Mouse (Mus musculus): ENCODE results near the gene Zfp821. TPM values are rescaled to one million over a fixed set of nuclear protein-coding genes. Genes with fewer than 3 reads are reported as not detected.

Zfp821 gene
- polyA plus RNA-seq, 1 experiment, result 9.5 TPM

DNA sequence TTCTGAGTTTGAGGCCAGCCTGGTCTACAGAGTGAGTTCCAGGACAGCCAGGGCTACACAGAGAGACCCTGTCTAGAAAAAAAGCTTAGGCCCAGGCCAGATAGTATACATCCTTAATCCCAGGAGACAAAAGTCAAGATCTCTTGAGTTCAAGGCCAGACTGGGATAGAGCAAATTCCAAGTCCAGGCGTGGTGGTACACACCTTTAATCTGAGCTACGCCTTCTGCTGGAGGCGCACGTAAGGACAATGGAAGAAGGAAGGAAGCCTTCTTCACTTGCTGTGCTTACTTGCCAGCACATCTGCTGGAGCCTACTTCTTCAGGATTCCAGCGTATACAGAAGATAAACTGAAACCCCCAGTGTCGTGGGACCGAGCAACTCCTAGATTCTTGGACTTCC is 54.1 kb downstream of the Zfp821 start:
- Histone ChIP-seq H3K4me3 (ENCODE audit: low read depth, low read length) (no peak overlapping the region), H3K4me1 (ENCODE audit: control insufficient read depth, insufficient read depth, low read length) (no peaks in the 10 kb centered on the region), H3K9me3 (replicated peaks; ENCODE audit: control insufficient read depth, insufficient read depth, low read length, poor library complexity, severe bottlenecking) (peaks cover 9% of the 10 kb centered on the region), H3K36me3 (ENCODE audit: control insufficient read depth, insufficient read depth, low read length, poor library complexity, severe bottlenecking) (no peaks in the 10 kb centered on the region), H3K27me3 (ENCODE audit: control insufficient read depth, insufficient read depth, low read length, poor library complexity, severe bottlenecking) (no peaks in the 10 kb centered on the region), H3K9ac (ENCODE audit: low read depth, poor library complexity, severe bottlenecking) (no peak overlapping the region), H3K27ac (ENCODE audit: insufficient read depth, low read length) (no peak overlapping the region)
- no peak for TF ChIP-seq CTCF (IDR thresholded peaks at IDR 0.05; ENCODE audit: low read depth, low read length)
- no peak for TF ChIP-seq POLR2A (IDR thresholded peaks at IDR 0.05; ENCODE audit: insufficient read depth, low read length)
- TF ChIP-seq EP300 (IDR thresholded peaks at IDR 0.05; ENCODE audit: insufficient read depth, low read depth, low read length), result no peak

DNA sequence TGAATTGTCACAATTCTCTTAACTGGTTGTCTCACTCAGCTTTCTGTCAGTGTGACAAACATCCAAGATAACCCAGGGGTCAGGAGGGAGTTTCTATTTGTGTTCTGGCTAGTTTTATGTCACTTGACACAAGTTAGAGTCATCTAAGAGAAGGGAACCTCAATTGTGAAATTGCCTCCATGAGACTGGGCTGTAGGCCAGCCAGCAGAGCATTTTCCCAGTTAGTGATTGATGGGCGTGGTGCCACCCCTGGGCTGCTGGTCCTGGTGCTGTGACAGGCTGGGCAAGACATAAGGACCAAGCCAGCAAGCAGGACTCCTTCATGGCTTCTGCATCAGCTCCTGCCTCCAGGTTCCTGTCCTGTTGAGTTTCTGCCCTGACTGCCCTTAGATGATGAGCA is 54.9 kb downstream of the Zfp821 start:
- Histone ChIP-seq H3K36me3 (ENCODE audit: control insufficient read depth, insufficient read depth, low read length, poor library complexity, severe bottlenecking) (no peaks in the 10 kb centered on the region), H3K27me3 (ENCODE audit: control insufficient read depth, insufficient read depth, low read length, poor library complexity, severe bottlenecking) (no peaks in the 10 kb centered on the region), H3K9ac (ENCODE audit: low read depth, poor library complexity, severe bottlenecking) (no peak overlapping the region), H3K4me3 (ENCODE audit: low read depth, low read length) (no peak overlapping the region), H3K4me1 (ENCODE audit: control insufficient read depth, insufficient read depth, low read length) (no peaks in the 10 kb centered on the region), H3K27ac (ENCODE audit: insufficient read depth, low read length) (no peak overlapping the region), H3K9me3 (replicated peaks; ENCODE audit: control insufficient read depth, insufficient read depth, low read length, poor library complexity, severe bottlenecking) (peaks cover 9% of the 10 kb centered on the region)
- TF ChIP-seq CTCF (IDR thresholded peaks at IDR 0.05; ENCODE audit: low read depth, low read length) (no peak), POLR2A (IDR thresholded peaks at IDR 0.05; ENCODE audit: insufficient read depth, low read length) (no peak), EP300 (IDR thresholded peaks at IDR 0.05; ENCODE audit: insufficient read depth, low read depth, low read length) (no peak)

DNA sequence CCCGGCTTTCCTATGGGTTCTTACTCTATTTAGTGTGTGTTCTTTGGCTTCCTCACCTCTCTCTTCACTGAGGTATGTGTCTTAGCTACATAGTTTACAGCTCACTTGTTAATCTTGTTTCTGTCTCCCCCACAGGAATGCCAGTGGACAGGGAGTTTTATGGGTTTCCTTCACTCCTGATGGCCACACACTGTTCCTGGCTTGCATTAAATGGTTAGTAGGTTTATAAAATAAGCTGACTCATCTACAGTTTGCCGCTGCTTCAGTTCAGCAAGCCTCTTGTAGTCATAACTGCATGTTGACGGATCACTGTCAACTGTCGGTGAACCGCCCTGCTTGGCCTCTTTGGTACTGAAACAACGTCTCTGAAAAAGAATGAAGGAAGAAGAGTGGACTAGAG is 58.7 kb downstream of the Zfp821 start:
- no peak overlapping the region for H3K9ac ChIP-seq (ENCODE audit: low read depth, poor library complexity, severe bottlenecking)
- no peaks in the 10 kb centered on the region for H3K27me3 ChIP-seq (ENCODE audit: control insufficient read depth, insufficient read depth, low read length, poor library complexity, severe bottlenecking)
- no peak for TF ChIP-seq POLR2A (IDR thresholded peaks at IDR 0.05; ENCODE audit: insufficient read depth, low read length)
- TF ChIP-seq CTCF (IDR thresholded peaks at IDR 0.05; ENCODE audit: low read depth, low read length), result no peak
- TF ChIP-seq EP300 (IDR thresholded peaks at IDR 0.05; ENCODE audit: insufficient read depth, low read depth, low read length), result no peak
- no peaks in the 10 kb centered on the region for H3K4me1 ChIP-seq (ENCODE audit: control insufficient read depth, insufficient read depth, low read length)
- no peak overlapping the region for H3K4me3 ChIP-seq (ENCODE audit: low read depth, low read length)
- peaks cover 9% of the 10 kb centered on the region for H3K9me3 ChIP-seq (replicated peaks; ENCODE audit: control insufficient read depth, insufficient read depth, low read length, poor library complexity, severe bottlenecking)
- no peaks in the 10 kb centered on the region for H3K36me3 ChIP-seq (ENCODE audit: control insufficient read depth, insufficient read depth, low read length, poor library complexity, severe bottlenecking)
- H3K27ac ChIP-seq (ENCODE audit: insufficient read depth, low read length), result no peak overlapping the region

DNA sequence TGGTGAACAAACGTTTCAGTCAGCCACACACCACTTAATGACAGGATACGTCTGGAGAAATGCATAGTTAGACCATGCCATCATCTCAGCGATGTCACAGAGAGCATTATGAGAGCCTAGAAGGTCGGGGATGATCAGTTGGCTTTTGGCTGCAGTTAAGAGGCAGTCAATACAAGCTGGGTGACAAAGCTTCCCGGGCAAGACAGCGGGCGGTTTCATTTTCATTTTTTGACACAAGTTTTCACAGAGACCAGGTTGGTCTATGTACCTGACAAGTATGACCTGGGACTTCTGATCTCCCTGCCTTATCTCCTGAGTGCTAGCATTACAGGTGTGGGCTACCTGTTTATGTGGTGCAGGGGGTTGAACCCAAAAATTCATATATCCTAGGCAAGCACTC is 60.7 kb downstream of the Zfp821 start:
- Histone ChIP-seq H3K36me3 (ENCODE audit: control insufficient read depth, insufficient read depth, low read length, poor library complexity, severe bottlenecking) (no peaks in the 10 kb centered on the region), H3K9me3 (replicated peaks; ENCODE audit: control insufficient read depth, insufficient read depth, low read length, poor library complexity, severe bottlenecking) (peaks cover 9% of the 10 kb centered on the region), H3K4me3 (ENCODE audit: low read depth, low read length) (no peak overlapping the region), H3K27me3 (ENCODE audit: control insufficient read depth, insufficient read depth, low read length, poor library complexity, severe bottlenecking) (no peaks in the 10 kb centered on the region; the same call in 1 of the 2 replicates), H3K9ac (ENCODE audit: low read depth, poor library complexity, severe bottlenecking) (no peak overlapping the region), H3K27ac (ENCODE audit: insufficient read depth, low read length) (no peak overlapping the region), H3K4me1 (ENCODE audit: control insufficient read depth, insufficient read depth, low read length) (no peaks in the 10 kb centered on the region)
- TF ChIP-seq EP300 (IDR thresholded peaks at IDR 0.05; ENCODE audit: insufficient read depth, low read depth, low read length), result no peak
- TF ChIP-seq POLR2A (IDR thresholded peaks at IDR 0.05; ENCODE audit: insufficient read depth, low read length), result no peak
- no peak for TF ChIP-seq CTCF (IDR thresholded peaks at IDR 0.05; ENCODE audit: low read depth, low read length)

DNA sequence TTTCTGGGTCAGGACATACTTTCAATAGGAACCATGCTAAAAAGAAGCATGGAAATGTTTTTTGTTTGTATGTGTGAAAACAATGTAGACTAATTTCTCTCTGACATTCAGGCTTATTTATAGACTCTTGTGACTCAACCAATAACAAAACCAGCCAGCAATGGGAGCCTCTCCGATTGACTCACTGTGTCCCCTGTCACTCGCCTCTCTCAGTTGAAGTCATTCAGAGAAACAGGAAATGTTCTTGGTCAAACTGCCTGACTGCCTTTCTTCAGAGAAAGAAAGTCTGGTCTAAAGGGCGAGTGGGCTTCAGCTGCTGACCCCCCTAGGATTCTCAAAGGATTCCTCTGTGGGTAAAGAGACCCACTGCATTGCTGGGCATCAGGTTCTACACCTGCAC is 67.8 kb downstream of the Zfp821 start:
- Histone ChIP-seq H3K36me3 (ENCODE audit: control insufficient read depth, insufficient read depth, low read length, poor library complexity, severe bottlenecking) (no peaks in the 10 kb centered on the region), H3K27me3 (ENCODE audit: control insufficient read depth, insufficient read depth, low read length, poor library complexity, severe bottlenecking) (no peaks in the 10 kb centered on the region; the same call in 1 of the 2 replicates), H3K4me3 (ENCODE audit: low read depth, low read length) (no peak overlapping the region), H3K27ac (ENCODE audit: insufficient read depth, low read length) (no peak overlapping the region), H3K9me3 (replicated peaks; ENCODE audit: control insufficient read depth, insufficient read depth, low read length, poor library complexity, severe bottlenecking) (no peaks in the 10 kb centered on the region), H3K9ac (ENCODE audit: low read depth, poor library complexity, severe bottlenecking) (no peak overlapping the region), H3K4me1 (ENCODE audit: control insufficient read depth, insufficient read depth, low read length) (no peaks in the 10 kb centered on the region)
- TF ChIP-seq EP300 (IDR thresholded peaks at IDR 0.05; ENCODE audit: insufficient read depth, low read depth, low read length), result no peak
- no peak for TF ChIP-seq POLR2A (IDR thresholded peaks at IDR 0.05; ENCODE audit: insufficient read depth, low read length)
- no peak for TF ChIP-seq CTCF (IDR thresholded peaks at IDR 0.05; ENCODE audit: low read depth, low read length)

Other genes with a start within 250 kb of the Zfp821 start
- not detected in 2 replicates for gene Pmfbp1, start 211.5 kb upstream of the Zfp821 start, polyA plus RNA-seq (2011; ENCODE audit: insufficient read depth, insufficient read length, low read depth, missing spikeins)
- gene Dhx38, start 139.7 kb upstream of the Zfp821 start, polyA plus RNA-seq (2011; ENCODE audit: insufficient read depth, insufficient read length, low read depth, missing spikeins), result 32.5 and 36.3 TPM in 2 replicates
- gene Txnl4b, start 139.7 kb upstream of the Zfp821 start, polyA plus RNA-seq (2011; ENCODE audit: insufficient read depth, insufficient read length, low read depth, missing spikeins), result 7.5 and 10.5 TPM in 2 replicates
- gene Hp, start 126.4 kb upstream of the Zfp821 start, polyA plus RNA-seq (2011; ENCODE audit: insufficient read depth, insufficient read length, low read depth, missing spikeins), result not detected in 2 replicates
- 25.8 and 27.9 TPM in 2 replicates for gene Dhodh, start 96.9 kb upstream of the Zfp821 start, polyA plus RNA-seq (2011; ENCODE audit: insufficient read depth, insufficient read length, low read depth, missing spikeins)
- not detected in 2 replicates for gene Pkd1l3, start 91.0 kb upstream of the Zfp821 start, polyA plus RNA-seq (2011; ENCODE audit: insufficient read depth, insufficient read length, low read depth, missing spikeins)
- gene Ist1, start 12.3 kb upstream of the Zfp821 start, polyA plus RNA-seq (2011; ENCODE audit: insufficient read depth, insufficient read length, low read depth, missing spikeins), result 79.8 and 80.4 TPM in 2 replicates
- gene Atxn1l, start 32.2 kb downstream of the Zfp821 start, polyA plus RNA-seq (2011; ENCODE audit: insufficient read depth, insufficient read length, low read depth, missing spikeins), result 25.4 and 34.6 TPM in 2 replicates
- 108 and 115 TPM in 2 replicates for gene Ap1g1, start 73.0 kb downstream of the Zfp821 start, polyA plus RNA-seq (2011; ENCODE audit: insufficient read depth, insufficient read length, low read depth, missing spikeins)
- 8.6 and 10.2 TPM in 2 replicates for gene Phlpp2, start 163.0 kb downstream of the Zfp821 start, polyA plus RNA-seq (2011; ENCODE audit: insufficient read depth, insufficient read length, low read depth, missing spikeins)

All from ES-Bruce4 (cell line).